Mouse (Mus musculus): ENCODE data around the gene Ccl4. TPM values are rescaled to one million over a fixed set of nuclear protein-coding genes. Genes with fewer than 3 reads are reported as not detected.

The Ccl4 gene
- 0.44 and 0.63 TPM in 2 replicates for polyA plus RNA-seq (2015; fragmentation: Nextera tagmentation; extraction: Ambion mirVana)

DNA sequence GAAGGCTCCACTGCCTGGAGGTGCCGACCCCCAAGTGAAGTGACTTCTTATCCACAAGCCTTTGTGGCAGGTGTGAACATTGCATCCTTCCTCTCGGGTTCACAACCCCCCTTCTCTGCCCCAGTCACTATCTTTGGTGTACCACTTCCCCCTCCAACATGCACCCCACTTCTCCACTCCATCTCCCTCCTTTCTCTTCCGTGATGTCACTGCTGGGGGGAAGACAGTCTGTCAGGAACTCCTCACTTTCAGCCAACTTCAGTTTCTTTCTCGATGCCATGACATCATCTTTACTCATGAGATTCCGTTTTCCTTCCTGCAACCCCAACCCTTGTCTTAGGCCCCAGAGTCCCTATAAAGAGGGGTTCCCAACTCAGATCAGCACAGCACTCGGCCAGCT is at the start of gene Ccl4:
Ccl4 (plus strand) TSS at position 381 of the 400 bp plus-strand sequence.
- no peak within 1 kb of the TSS for H3K9ac ChIP-seq
- ATAC-seq (ENCODE audit: insufficient number of reproducible peaks, low FRiP score, low TSS enrichment, low read depth): no peak
- H3K36me3 ChIP-seq: no peaks in the 10 kb centered on the region
- no peak within 1 kb of the TSS for H3K27ac ChIP-seq (replicated peaks)
- WGBS: 77% methylated on average over 6 of the region's 6 CpGs
- H3K4me3 ChIP-seq (replicated peaks): no peak within 1 kb of the TSS
- no peak within 1 kb of the TSS for H3K4me2 ChIP-seq (replicated peaks)
- H3K9me3 ChIP-seq (replicated peaks): no peaks in the 10 kb centered on the region
- no peaks in the 10 kb centered on the region for H3K4me1 ChIP-seq
- H3K27me3 ChIP-seq: no peaks in the 10 kb centered on the region

DNA sequence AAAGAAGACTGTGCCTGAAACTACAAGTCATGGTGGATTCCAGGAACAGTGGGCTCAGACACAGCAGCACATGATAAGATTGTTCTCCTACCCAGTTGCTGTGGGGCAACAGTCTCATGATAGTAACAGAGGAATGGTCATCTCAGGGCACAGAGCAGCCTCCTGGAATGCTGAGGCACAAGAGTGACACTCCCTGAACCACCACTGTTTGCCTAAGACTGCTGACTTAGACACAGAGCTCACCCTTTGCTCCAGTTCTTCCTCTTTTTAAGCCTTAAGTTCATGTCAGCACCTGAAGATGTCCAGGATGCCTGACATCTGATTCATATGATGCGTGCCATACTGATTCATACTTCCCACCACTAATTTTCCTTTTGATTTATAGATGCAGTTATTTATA is 45.8 kb upstream of the Ccl4 start:
- 85% methylated on average over 1 of the region's 1 CpGs for WGBS
- Histone ChIP-seq H3K27me3 (no peaks in the 10 kb centered on the region), H3K4me1 (no peaks in the 10 kb centered on the region), H3K36me3 (no peaks in the 10 kb centered on the region), H3K4me2 (replicated peaks) (no peak overlapping the region), H3K9me3 (replicated peaks) (no peaks in the 10 kb centered on the region), H3K9ac (no peak overlapping the region), H3K4me3 (replicated peaks) (no peak overlapping the region), H3K27ac (replicated peaks) (no peak overlapping the region)
- ATAC-seq (ENCODE audit: insufficient number of reproducible peaks, low FRiP score, low TSS enrichment, low read depth): no peak

DNA sequence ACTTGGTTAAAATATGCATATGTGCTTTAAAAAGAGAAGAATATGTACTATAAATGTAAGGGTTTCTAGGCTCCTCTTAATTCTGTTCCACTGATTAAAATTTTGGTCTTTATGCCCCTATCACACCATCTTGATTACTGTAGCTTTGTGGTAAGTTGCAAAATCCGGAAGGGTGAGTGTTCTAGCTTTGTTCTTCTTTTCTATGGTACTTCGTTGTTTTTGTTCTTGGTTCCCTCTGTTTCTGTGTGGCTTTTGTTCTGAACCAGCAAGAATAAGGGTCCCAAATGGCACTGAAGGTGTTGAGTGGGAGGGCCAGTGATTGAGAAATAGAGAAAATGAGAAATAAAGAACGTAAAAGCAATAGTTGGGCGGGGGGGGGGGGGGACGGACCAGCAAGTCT is 44.1 kb upstream of the Ccl4 start:
- 63% methylated on average over 5 of the region's 5 CpGs for WGBS
- no peak for ATAC-seq (ENCODE audit: insufficient number of reproducible peaks, low FRiP score, low TSS enrichment, low read depth)

DNA sequence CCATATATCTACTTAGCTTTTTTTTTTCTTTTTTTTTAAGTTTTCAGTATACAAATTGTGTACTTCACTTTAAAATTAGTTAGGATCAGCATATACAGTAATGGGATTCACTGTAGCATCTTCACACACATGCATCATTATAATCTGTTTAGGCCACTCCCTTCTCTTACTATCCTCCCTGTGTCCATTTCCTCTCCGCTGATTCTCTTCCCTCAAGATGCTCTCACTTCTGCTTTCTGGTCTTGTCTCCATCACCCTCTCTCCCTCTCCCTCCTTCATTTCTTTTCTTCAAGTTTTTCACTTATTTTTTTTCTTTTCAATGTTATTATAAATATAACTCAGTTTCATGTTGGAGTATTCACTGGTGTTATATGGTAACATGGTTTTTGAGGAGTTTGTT is 43.3 kb upstream of the Ccl4 start:
- H3K9ac ChIP-seq: no peak overlapping the region
- no peak overlapping the region for H3K4me2 ChIP-seq (replicated peaks)
- H3K9me3 ChIP-seq (replicated peaks): no peaks in the 10 kb centered on the region
- no peak overlapping the region for H3K4me3 ChIP-seq (replicated peaks)
- H3K36me3 ChIP-seq: no peaks in the 10 kb centered on the region
- ATAC-seq (ENCODE audit: insufficient number of reproducible peaks, low FRiP score, low TSS enrichment, low read depth): no peak
- 95% methylated on average over 1 of the region's 1 CpGs for WGBS
- H3K4me1 ChIP-seq: no peaks in the 10 kb centered on the region
- no peak overlapping the region for H3K27ac ChIP-seq (replicated peaks)
- no peaks in the 10 kb centered on the region for H3K27me3 ChIP-seq

More for the DNA sequence above, 44.1 kb upstream of the Ccl4 start:
- Histone ChIP-seq H3K27ac (replicated peaks) (no peak overlapping the region), H3K36me3 (no peaks in the 10 kb centered on the region), H3K9ac (no peak overlapping the region), H3K4me2 (replicated peaks) (no peak overlapping the region), H3K4me1 (no peaks in the 10 kb centered on the region), H3K27me3 (no peaks in the 10 kb centered on the region), H3K4me3 (replicated peaks) (no peak overlapping the region), H3K9me3 (replicated peaks) (no peaks in the 10 kb centered on the region)

DNA sequence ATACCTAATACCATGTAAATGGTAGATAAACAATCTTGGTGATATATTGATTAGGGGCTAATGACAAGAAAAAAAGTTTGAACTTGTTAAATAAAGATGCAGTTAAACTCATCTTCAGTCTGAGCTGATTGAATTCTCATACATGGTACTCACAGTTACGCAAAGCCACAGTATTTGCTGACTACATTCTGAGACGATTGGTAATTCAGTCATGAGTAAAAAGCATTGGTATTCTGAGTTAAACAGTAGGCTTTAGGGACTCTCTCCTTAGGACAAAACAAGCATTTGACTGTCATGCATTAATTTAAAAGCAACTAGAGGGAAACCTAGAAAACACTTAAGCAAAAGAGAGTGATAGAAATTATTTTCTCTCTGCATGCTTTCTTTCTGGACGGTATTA is 38.8 kb upstream of the Ccl4 start:
- Histone ChIP-seq H3K27me3 (no peaks in the 10 kb centered on the region), H3K4me2 (replicated peaks) (no peak overlapping the region), H3K9me3 (replicated peaks) (no peaks in the 10 kb centered on the region), H3K9ac (no peak overlapping the region), H3K36me3 (no peaks in the 10 kb centered on the region), H3K4me3 (replicated peaks) (no peak overlapping the region), H3K27ac (replicated peaks) (no peak overlapping the region), H3K4me1 (no peaks in the 10 kb centered on the region)
- 81% methylated on average over 3 of the region's 3 CpGs for WGBS
- ATAC-seq (ENCODE audit: insufficient number of reproducible peaks, low FRiP score, low TSS enrichment, low read depth): no peak

DNA sequence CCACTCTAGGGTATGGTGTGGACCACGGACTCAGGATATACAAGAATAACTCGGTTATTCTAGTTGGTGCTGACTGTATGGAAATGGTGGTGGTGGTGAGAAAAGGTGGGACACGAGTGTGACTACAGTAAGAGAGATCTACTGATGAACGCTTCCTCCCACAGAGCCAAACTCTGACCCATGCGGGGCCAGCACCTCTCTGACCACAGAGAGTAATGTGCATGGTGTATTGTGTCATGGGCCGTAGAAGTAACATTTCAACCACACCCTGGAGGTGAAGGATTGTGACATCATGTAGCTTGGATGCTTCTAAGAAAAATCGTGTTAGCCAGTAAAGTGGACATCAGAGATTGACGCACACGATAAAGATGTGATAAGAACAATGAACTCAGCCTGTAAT is 33.6 kb upstream of the Ccl4 start:
- Histone ChIP-seq H3K27ac (replicated peaks) (no peak overlapping the region), H3K9me3 (replicated peaks) (no peaks in the 10 kb centered on the region), H3K4me1 (no peaks in the 10 kb centered on the region), H3K4me3 (replicated peaks) (no peak overlapping the region), H3K9ac (no peak overlapping the region), H3K27me3 (no peaks in the 10 kb centered on the region), H3K4me2 (replicated peaks) (no peak overlapping the region), H3K36me3 (no peaks in the 10 kb centered on the region)
- WGBS: 82% methylated on average over 9 of the region's 9 CpGs
- ATAC-seq (ENCODE audit: insufficient number of reproducible peaks, low FRiP score, low TSS enrichment, low read depth): no peak

DNA sequence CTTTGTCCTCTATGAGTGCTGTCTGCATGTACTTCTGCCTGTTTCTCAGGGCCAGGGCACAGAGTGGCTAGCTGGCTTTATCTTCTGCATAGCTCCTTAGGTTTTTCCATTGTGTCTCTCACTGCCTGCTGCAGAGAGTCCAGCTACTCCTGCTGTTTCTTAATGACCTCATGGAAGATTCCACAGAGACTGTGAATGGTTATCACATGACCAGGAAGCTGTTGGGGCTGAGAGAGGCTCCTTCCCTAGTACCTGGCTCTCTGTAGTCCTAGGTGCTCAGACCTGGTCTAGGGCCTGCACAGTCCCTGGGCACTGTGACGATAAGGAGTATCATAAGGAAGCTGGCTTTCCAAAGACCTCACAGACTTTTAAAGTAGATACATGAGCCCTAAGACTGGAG is 31.8 kb upstream of the Ccl4 start:
- Histone ChIP-seq H3K9ac (no peak overlapping the region), H3K9me3 (replicated peaks) (no peaks in the 10 kb centered on the region), H3K27ac (replicated peaks) (no peak overlapping the region), H3K4me2 (replicated peaks) (no peak overlapping the region), H3K27me3 (no peaks in the 10 kb centered on the region), H3K4me3 (replicated peaks) (no peak overlapping the region), H3K36me3 (no peaks in the 10 kb centered on the region), H3K4me1 (no peaks in the 10 kb centered on the region)
- WGBS: 88% methylated on average over 1 of the region's 1 CpGs
- ATAC-seq (ENCODE audit: insufficient number of reproducible peaks, low FRiP score, low TSS enrichment, low read depth): no peak

DNA sequence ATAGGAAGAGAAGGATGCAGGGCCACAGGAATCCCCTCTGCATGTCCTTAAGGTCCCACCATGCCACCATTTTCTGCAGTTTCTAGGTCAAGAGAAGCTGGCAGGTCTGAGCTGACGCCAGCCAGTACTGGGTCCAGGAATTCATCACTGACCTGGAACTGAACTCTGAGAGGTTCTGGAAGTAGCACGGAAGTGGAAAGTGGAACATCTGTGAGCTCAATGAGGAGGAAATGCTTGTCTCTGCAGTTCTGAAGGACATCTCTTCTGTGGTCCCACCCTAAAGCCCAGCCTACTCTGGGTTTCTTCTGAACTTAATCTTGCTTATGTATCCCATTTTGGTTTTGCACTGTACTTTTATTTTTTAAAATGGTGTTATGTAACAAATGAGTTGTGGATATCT is 31.3 kb upstream of the Ccl4 start:
- H3K4me2 ChIP-seq (replicated peaks): no peak overlapping the region
- no peak overlapping the region for H3K4me3 ChIP-seq (replicated peaks)
- no peaks in the 10 kb centered on the region for H3K27me3 ChIP-seq
- 66% methylated on average over 2 of the region's 2 CpGs for WGBS
- no peaks in the 10 kb centered on the region for H3K36me3 ChIP-seq
- H3K9ac ChIP-seq: no peak overlapping the region
- no peak for ATAC-seq (ENCODE audit: insufficient number of reproducible peaks, low FRiP score, low TSS enrichment, low read depth)
- H3K27ac ChIP-seq (replicated peaks): no peak overlapping the region
- H3K4me1 ChIP-seq: no peaks in the 10 kb centered on the region
- H3K9me3 ChIP-seq (replicated peaks): no peaks in the 10 kb centered on the region

DNA sequence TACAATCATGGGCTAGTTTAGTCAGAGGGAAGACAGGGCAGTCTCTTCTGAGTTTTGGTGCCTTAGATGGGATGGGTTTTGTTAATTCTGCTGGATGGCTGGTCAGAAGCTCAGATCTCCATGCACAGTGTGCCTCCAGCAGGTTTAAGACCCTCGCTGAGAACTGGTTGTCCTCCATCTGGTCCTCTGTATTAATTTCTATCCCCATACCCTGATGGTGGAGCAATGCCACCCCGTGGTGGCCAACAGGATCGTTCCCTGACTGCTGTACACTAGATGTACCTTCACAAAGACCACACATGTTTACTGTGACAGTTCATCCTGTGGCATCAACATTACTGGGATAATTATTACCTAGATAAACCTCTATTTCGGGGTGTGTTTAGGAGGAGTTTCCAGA is 29.6 kb upstream of the Ccl4 start:
- no peaks in the 10 kb centered on the region for H3K27me3 ChIP-seq
- no peaks in the 10 kb centered on the region for H3K4me1 ChIP-seq
- no peak for ATAC-seq (ENCODE audit: insufficient number of reproducible peaks, low FRiP score, low TSS enrichment, low read depth)
- WGBS: 60% methylated on average over 4 of the region's 4 CpGs
- H3K36me3 ChIP-seq: no peaks in the 10 kb centered on the region
- no peak overlapping the region for H3K27ac ChIP-seq (replicated peaks)
- H3K9me3 ChIP-seq (replicated peaks): no peaks in the 10 kb centered on the region
- H3K4me3 ChIP-seq (replicated peaks): no peak overlapping the region
- H3K4me2 ChIP-seq (replicated peaks): no peak overlapping the region
- H3K9ac ChIP-seq: no peak overlapping the region

DNA sequence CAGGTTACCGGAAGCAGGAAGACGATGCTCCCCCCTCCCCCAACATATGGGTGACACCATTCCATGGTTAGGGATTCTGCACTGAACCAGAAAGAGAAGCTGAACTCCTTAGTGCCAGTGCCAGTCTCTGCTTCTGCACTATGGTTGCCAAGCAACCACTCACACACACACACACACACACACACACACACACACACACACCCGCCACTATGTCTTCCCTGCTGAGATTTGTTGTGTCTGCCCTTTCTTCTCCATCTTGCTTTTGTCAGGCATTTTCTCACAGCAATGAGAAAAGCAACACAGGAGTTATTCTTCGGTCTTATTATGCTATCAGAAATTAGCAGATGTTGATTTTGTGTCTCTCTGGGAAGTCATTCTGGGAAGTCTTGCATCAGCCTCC is 28.0 kb upstream of the Ccl4 start:
- Histone ChIP-seq H3K4me1 (no peaks in the 10 kb centered on the region), H3K4me2 (replicated peaks) (no peak overlapping the region), H3K9ac (no peak overlapping the region), H3K9me3 (replicated peaks) (no peaks in the 10 kb centered on the region), H3K27me3 (no peaks in the 10 kb centered on the region), H3K4me3 (replicated peaks) (no peak overlapping the region), H3K36me3 (no peaks in the 10 kb centered on the region), H3K27ac (replicated peaks) (no peak overlapping the region)
- ATAC-seq (ENCODE audit: insufficient number of reproducible peaks, low FRiP score, low TSS enrichment, low read depth): no peak
- WGBS: 63% methylated on average over 4 of the region's 4 CpGs

DNA sequence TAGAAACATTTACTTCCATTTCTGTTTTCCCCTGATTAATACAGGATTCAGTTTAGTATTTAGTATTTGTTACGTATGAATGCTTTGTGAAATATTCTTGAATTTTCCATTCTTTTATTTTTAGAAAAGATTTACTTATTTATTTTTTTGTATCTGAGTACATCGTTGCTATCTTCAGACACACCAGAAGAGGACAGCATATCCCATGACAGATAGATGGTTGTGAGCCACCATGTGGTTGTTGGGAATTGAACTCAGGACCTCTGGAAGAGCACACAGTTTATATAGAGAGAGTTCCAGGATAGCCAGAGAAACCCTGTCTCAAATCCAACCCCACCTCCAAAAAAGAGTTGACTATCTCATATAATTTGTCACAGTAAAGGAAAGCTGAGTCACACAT is 27.5 kb upstream of the Ccl4 start:
- H3K36me3 ChIP-seq: no peaks in the 10 kb centered on the region
- no peaks in the 10 kb centered on the region for H3K4me1 ChIP-seq
- no peak overlapping the region for H3K4me2 ChIP-seq (replicated peaks)
- no peaks in the 10 kb centered on the region for H3K27me3 ChIP-seq
- H3K9me3 ChIP-seq (replicated peaks): no peaks in the 10 kb centered on the region
- H3K4me3 ChIP-seq (replicated peaks): no peak overlapping the region
- no peak overlapping the region for H3K9ac ChIP-seq
- ATAC-seq (ENCODE audit: insufficient number of reproducible peaks, low FRiP score, low TSS enrichment, low read depth): no peak
- 94% methylated on average over 2 of the region's 2 CpGs for WGBS
- H3K27ac ChIP-seq (replicated peaks): no peak overlapping the region

DNA sequence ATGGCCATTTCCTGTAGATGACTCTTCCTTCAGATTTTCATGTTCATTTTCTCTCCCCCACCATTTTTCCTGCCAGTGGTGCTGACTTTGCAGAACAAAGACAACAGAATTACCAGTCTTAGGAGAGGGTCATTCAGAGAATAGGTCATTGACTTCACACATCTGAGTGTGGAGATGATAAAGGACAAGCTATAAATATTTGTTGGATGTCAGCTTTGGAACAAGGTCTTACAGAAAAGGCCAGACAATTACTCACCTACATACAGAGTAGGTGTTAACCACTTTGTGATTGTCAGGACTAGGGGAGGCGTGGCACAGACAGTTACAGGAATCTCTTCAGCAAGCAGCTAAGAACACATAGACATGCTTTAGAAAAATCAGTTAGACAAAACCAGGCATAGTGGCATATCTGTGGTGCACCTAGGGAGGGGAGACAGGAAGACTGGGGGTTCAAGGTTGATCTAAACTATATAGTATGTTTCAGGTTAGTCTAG is 25.6 kb upstream of the Ccl4 start:
- H3K4me2 ChIP-seq (replicated peaks): no peak overlapping the region
- no peaks in the 10 kb centered on the region for H3K4me1 ChIP-seq
- no peak overlapping the region for H3K9ac ChIP-seq
- H3K27ac ChIP-seq (replicated peaks): no peak overlapping the region
- H3K27me3 ChIP-seq: no peaks in the 10 kb centered on the region
- H3K9me3 ChIP-seq (replicated peaks): no peaks in the 10 kb centered on the region
- no peaks in the 10 kb centered on the region for H3K36me3 ChIP-seq
- no peak overlapping the region for H3K4me3 ChIP-seq (replicated peaks)
- ATAC-seq (ENCODE audit: insufficient number of reproducible peaks, low FRiP score, low TSS enrichment, low read depth): no peak
- 76% methylated on average over 1 of the region's 1 CpGs for WGBS
